13 mouse cellular contexts compared by ENCODE assay signal in genomic region chr3:115580131-115580932, GRCm38 (mm10).
DNase-seq lines count a peak whose midpoint lies in the region; ATAC-seq and TF ChIP-seq lines count a peak whose summit lies in the region.
"Had no signal": no experiment of that assay in that cellular context is flagged by ENCODE, and none has a peak within 500 bp of the region (broad histone marks: within the 10 kb centered on the region; RNA-seq: fewer than 3 reads in every experiment).

No protein-coding gene starts in this region.

- no peak overlapping the region for H3K4me3 ChIP-seq in layer of hippocampus, adult 2 months
- H3K4me3 ChIP-seq in forebrain, postnatal 0 days (ENCODE audit: low read depth, low read length): no peak overlapping the region
- no peak overlapping the region for H3K4me3 ChIP-seq in midbrain, embryonic 12.5 days
- H3K4me3 ChIP-seq: heart, embryonic 15.5 days; myocyte had no signal

- TF ChIP-seq CTCF in layer of hippocampus, adult 2 months (conservative IDR thresholded peaks at IDR 0.05): no peak
- no peak for TF ChIP-seq CTCF in forebrain, postnatal 0 days (IDR thresholded peaks at IDR 0.05; ENCODE audit: low read depth)

- H3K27ac ChIP-seq in layer of hippocampus, adult 2 months: peak overlapping the region; percentile 8; the same call in 1 of the 2 replicates
- H3K27ac ChIP-seq in forebrain, postnatal 0 days (ENCODE audit: low read depth, low read length): 0 out of 2 replicates have a peak overlapping the region, but pooled peaks have one; percentile 3
- H3K27ac ChIP-seq in midbrain, embryonic 12.5 days (replicated peaks): peak overlapping the region; percentile 46; the same call in 1 of the 2 replicates
- H3K27ac ChIP-seq: heart, embryonic 15.5 days; kidney, postnatal 0 days had no signal

- H3K4me2 ChIP-seq in forebrain, postnatal 0 days (ENCODE audit: low read depth): no peak overlapping the region
- no peak overlapping the region for H3K4me2 ChIP-seq in midbrain, embryonic 12.5 days (replicated peaks)
- H3K4me2 ChIP-seq: heart, embryonic 15.5 days had no signal

- H3K4me1 ChIP-seq in forebrain, postnatal 0 days (ENCODE audit: insufficient read depth): peaks cover 7% of the 10 kb centered on the region; the same call in 1 of the 2 replicates
- H3K4me1 ChIP-seq in midbrain, embryonic 12.5 days: peaks cover 7% of the 10 kb centered on the region; the same call in 1 of the 2 replicates
- H3K4me1 ChIP-seq: heart, embryonic 15.5 days had no signal

- no peaks in the 10 kb centered on the region for H3K9me3 ChIP-seq in forebrain, postnatal 0 days (ENCODE audit: low read length)
- H3K9me3 ChIP-seq in midbrain, embryonic 12.5 days: no peaks in the 10 kb centered on the region
- H3K9me3 ChIP-seq: heart, embryonic 15.5 days had no signal

- ATAC-seq in forebrain, postnatal 0 days: peak; percentile 89
- ATAC-seq in midbrain, embryonic 12.5 days (ENCODE audit: low FRiP score, low read depth): peak; percentile 86
- ATAC-seq in erythroblast, adult 5-6 weeks (replicated peaks; ENCODE audit: low FRiP score, poor library complexity, severe bottlenecking): no peak

- H3K27me3 ChIP-seq in forebrain, postnatal 0 days (ENCODE audit: insufficient read depth, low read length): no peaks in the 10 kb centered on the region
- H3K27me3 ChIP-seq in midbrain, embryonic 12.5 days: no peaks in the 10 kb centered on the region
- H3K27me3 ChIP-seq: heart, embryonic 15.5 days had no signal

- 7% methylated on average over 4 of the region's 4 CpGs for WGBS in forebrain, postnatal 0 days
- WGBS in midbrain, embryonic 12.5 days: 59% methylated on average over 4 of the region's 4 CpGs

- no peaks in the 10 kb centered on the region for H3K36me3 ChIP-seq in forebrain, postnatal 0 days (ENCODE audit: insufficient read depth)
- H3K36me3 ChIP-seq in midbrain, embryonic 12.5 days: no peaks in the 10 kb centered on the region
- H3K36me3 ChIP-seq: heart, embryonic 15.5 days had no signal

- H3K9ac ChIP-seq in forebrain, postnatal 0 days: no peak overlapping the region
- no peak overlapping the region for H3K9ac ChIP-seq in midbrain, embryonic 12.5 days (replicated peaks)
- H3K9ac ChIP-seq: heart, embryonic 15.5 days had no signal

- DNase-seq in layer of hippocampus, adult 2 months (ENCODE audit: low spot score in 2 of 2): peak; percentile 15 to 22
- no peak for DNase-seq in layer of hippocampus, postnatal 25 days (ENCODE audit: extremely low spot score in 1 of 2, low spot score in 1 of 2)
- DNase-seq in brain, adult 2 months (ENCODE audit: low read depth, low spot score): peak; percentile 82
- peak; percentile 60 for DNase-seq in forebrain, postnatal 0 days
- no peak for DNase-seq in cerebellum, adult 11 months
- no peak for DNase-seq in ovary, postnatal 10 days (ENCODE audit: low spot score)
- DNase-seq: cerebellum, adult 2 months; lung, adult 2 months had no signal

Comparison
In these comparisons a context has a peak if more than half of its experiments do, and no peak if none do; other contexts are left out.
1. DNase-seq: peak in layer of hippocampus, adult 2 months (2 of 2), brain, adult 2 months (single experiment) and forebrain, postnatal 0 days (single experiment); none in layer of hippocampus, postnatal 25 days (0 of 2), cerebellum, adult 11 months (single experiment) and ovary, postnatal 10 days (single experiment).
2. Peak in every context shown above with its lines, with median percentiles within 50 percentile points of each other: H3K27ac ChIP-seq.